Mouse (Mus musculus): ENCODE results near the gene Zfp235. TPM values are rescaled to one million over a fixed set of nuclear protein-coding genes. Genes with fewer than 3 reads are reported as not detected.

Zfp235 gene
- 4.0 and 5.8 TPM in 2 replicates for polyA plus RNA-seq (2012; rRNA removed)

DNA sequence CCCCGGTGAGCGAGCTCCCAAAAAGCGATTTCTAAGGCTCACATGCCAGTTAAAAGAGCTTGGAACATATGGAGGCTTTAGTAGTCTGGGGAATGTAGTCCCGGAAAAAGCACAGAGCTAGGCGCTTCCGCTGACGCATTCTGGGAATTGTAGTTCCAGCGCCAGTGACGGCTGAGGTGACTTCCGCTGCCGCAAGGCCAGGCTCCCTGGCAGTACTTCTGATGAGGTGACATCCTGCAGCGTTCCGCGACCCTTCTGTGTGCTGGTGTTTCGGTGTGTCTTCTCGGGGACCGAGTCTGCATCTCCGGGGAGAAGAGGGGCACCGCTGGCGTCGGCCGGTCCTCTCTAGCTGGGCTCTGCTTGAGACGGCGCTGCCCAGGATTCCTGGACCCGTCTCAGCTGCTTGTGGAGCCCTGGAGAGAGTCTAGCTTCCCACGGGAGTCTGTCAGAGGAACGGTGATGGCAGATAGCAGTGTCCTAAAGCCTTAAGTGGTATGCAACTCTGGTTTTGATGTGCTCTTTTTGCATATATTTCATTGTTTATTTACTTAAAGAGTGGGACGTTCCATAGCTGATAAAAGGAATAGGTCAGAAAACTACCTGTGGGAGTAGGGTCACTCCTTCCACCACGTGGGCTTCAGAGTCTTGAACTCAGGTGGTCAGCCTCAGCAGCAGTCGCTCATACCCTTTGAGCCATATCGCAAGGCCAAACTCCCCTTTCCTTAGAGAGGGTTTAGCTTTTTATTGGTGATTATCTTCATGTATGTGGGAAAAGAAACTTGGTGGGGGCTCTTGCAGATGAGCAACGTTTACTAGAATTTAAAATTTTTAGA, at the start of gene Zfp235:
Gene Zfp235, plus strand, starts transcription at position 174 of the 833 bp plus-strand sequence.

DNA sequence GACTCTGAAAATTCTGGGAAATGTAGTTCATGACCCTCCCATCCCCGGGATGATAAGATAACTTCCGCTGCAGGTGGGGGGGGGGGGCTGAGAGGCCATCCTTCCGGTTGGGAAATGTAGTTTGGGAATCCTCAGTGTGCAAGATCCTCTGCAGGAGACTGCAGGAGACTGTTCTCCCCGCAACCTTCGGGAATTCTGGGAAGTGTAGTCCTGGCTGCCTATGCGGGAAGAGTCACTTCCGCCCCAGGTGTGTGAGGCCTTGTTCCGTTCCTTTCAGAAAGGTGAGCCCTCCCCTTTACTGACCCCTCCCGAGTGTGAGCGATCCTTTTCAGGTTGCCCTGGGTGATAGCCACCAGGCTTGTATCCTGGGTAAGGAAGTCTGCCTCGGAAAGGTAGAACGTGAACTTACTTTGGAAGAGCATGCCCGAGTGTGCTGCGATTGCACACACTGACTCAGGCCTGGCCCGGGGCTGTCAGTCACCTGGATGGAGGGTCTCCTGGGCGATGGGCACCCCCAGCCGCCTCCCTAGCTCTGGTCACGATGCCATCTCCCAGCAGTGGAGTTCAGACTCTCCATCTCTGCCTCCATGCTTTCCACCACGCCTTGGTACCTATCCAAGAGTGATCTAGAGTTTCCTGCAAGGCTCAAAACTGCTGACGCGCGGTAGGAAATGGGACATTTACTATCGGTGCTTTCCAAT, 21.7 kb upstream of the Zfp235 start, which contains the start of gene Zfp112:
Gene Zfp112, plus strand, starts transcription at position 159 of the 701 bp plus-strand sequence.

DNA sequence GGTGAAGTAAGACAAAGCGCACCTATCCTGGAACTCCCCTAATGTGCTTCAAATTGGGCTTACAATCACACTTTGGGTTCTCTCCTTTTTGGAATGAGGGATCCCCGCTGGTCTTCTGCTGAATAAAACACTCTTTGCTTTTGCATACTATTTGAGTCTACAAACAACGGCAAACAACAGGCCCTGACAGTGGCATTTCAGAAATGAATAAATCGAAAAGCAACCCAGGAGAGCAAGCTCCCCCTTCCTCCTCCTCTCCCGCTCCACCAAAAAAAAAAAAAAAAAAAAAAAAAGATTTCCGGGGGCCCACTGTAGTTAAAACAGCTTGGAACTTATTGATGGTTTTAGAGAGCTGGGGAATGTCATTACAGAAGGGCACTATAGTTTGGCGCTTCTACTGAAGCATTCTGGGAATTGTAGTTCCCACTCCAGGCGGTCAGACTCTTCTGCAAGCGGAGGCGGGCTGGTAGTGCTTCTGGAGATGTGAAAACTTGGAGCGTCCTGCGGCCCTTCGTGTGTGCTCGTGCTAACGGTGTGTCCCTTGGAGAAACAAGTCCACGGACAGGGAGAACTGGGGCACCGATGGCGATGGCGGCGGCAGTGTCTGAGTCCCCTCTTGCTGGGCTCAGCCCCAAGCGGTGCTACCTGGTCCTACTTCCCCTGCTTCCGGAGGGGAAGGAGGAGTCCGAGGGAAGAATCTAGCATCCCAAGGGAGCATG, 40.8 kb downstream of the Zfp235 start, which contains the start of gene Zfp114:
Gene Zfp114, plus strand, starts transcription at position 443 of the 719 bp plus-strand sequence.

Other genes with a start within 250 kb of the Zfp235 start
- gene Vmn1r178, start 242.2 kb upstream of the Zfp235 start, polyA plus RNA-seq (2012; rRNA removed): not detected in 2 replicates
- not detected in 2 replicates for gene Vmn1r179, start 207.2 kb upstream of the Zfp235 start, polyA plus RNA-seq (2012; rRNA removed)
- gene Vmn1r180, start 183.5 kb upstream of the Zfp235 start, polyA plus RNA-seq (2012; rRNA removed): not detected in 2 replicates
- gene Vmn1r181, start 159.6 kb upstream of the Zfp235 start, polyA plus RNA-seq (2012; rRNA removed): not detected in 2 replicates
- not detected in 2 replicates for gene V1rd19, start 132.5 kb upstream of the Zfp235 start, polyA plus RNA-seq (2012; rRNA removed)
- gene Vmn1r183, start 80.9 kb upstream of the Zfp235 start, polyA plus RNA-seq (2012; rRNA removed): not detected in 2 replicates
- gene Zfp180, start 52.2 kb upstream of the Zfp235 start, polyA plus RNA-seq (2012; rRNA removed): 8.2 and 9.9 TPM in 2 replicates
- 0.88 and 1.3 TPM in 2 replicates for gene Zfp112, start 21.9 kb upstream of the Zfp235 start, polyA plus RNA-seq (2012; rRNA removed)
- gene Zfp114, start 40.9 kb downstream of the Zfp235 start, polyA plus RNA-seq (2012; rRNA removed): 0.14 and 0.20 TPM in 2 replicates
- gene Zfp111, start 77.3 kb downstream of the Zfp235 start, polyA plus RNA-seq (2012; rRNA removed): 1.4 TPM in 2 replicates
- gene Zfp109, start 103.4 kb downstream of the Zfp235 start, polyA plus RNA-seq (2012; rRNA removed): 0.93 and 1.0 TPM in 2 replicates
- gene Zfp108, start 120.6 kb downstream of the Zfp235 start, polyA plus RNA-seq (2012; rRNA removed): 0.55 and 0.73 TPM in 2 replicates
- gene Zfp93, start 136.3 kb downstream of the Zfp235 start, polyA plus RNA-seq (2012; rRNA removed): 1.4 and 1.6 TPM in 2 replicates
- gene Zfp61, start 167.1 kb downstream of the Zfp235 start, polyA plus RNA-seq (2012; rRNA removed): 4.3 and 4.9 TPM in 2 replicates
- 4.4 TPM in 2 replicates for gene Zfp94, start 182.5 kb downstream of the Zfp235 start, polyA plus RNA-seq (2012; rRNA removed)
- gene Tescl, start 199.8 kb downstream of the Zfp235 start, polyA plus RNA-seq (2012; rRNA removed): 1.5 and 1.9 TPM in 2 replicates
- not detected in 2 replicates for gene Lypd5, start 215.0 kb downstream of the Zfp235 start, polyA plus RNA-seq (2012; rRNA removed)
- 136 and 140 TPM in 2 replicates for gene Kcnn4, start 236.1 kb downstream of the Zfp235 start, polyA plus RNA-seq (2012; rRNA removed)

Data from colon, adult 2 months (tissue).